Mouse (Mus musculus) olfactory bulb, adult 2 months (tissue): ENCODE data around the gene Lkaaear1. TPM values are rescaled to one million over a fixed set of nuclear protein-coding genes. Genes with fewer than 3 reads are reported as not detected.
A peak's percentile ranks its signal among the peaks of the same experiment; 100 is the strongest.

Experiments
- H3K27ac ChIP-seq: fragments of 200-500 bp; 2 replicates; pipeline ENCODE4 v1.5.1; 2012; ENCODE audit warnings: low read depth, low read length; ENCODE audit not compliant: insufficient read depth
- H3K4me1 ChIP-seq: fragments of 200-500 bp; 2 replicates; pipeline ENCODE4 v1.6.1; 2012; ENCODE audit warnings: low read length; ENCODE audit not compliant: control insufficient read depth, insufficient read depth
- H3K4me3 ChIP-seq: fragments of 200-500 bp; 2 replicates; pipeline ENCODE4 v1.5.1; 2012; ENCODE audit warnings: mild to moderate bottlenecking, low read depth, low read length, moderate library complexity; ENCODE audit not compliant: insufficient read depth
- CTCF ChIP-seq: fragments of 200-500 bp; IDR thresholded peaks from 2 replicates; pipeline ENCODE4 v1.5.1; 2012; ENCODE audit warnings: low read depth, mild to moderate bottlenecking, low read length, moderate library complexity; ENCODE audit not compliant: insufficient read depth
- POLR2A ChIP-seq: fragments of 200-500 bp; IDR thresholded peaks from 2 replicates; pipeline ENCODE4 v1.6.1; 2012; ENCODE audit warnings: mild to moderate bottlenecking, low read depth, low read length, moderate library complexity; ENCODE audit not compliant: insufficient read depth
- WGBS: fragments of 180-500 bp; shearing (Covaris S2); methylation state at CpG from one replicate; pipeline ENCODE4 v1.1.7; 2018; 5-methylcytosine and 5-hydroxymethylcytosine counted together
- polyA plus RNA-seq: library from polyadenylated mRNA; stranded (reverse); fragments of >200 nt; gene quantifications from 2 replicates; pipeline ENCODE4 v1.2.4, GENCODE M21; 2012; ENCODE audit warnings: low replicate concordance; ENCODE audit not compliant: missing spikeins, insufficient read depth, insufficient read length

Gene Lkaaear1
- polyA plus RNA-seq, 1 experiment: not detected

DNA sequence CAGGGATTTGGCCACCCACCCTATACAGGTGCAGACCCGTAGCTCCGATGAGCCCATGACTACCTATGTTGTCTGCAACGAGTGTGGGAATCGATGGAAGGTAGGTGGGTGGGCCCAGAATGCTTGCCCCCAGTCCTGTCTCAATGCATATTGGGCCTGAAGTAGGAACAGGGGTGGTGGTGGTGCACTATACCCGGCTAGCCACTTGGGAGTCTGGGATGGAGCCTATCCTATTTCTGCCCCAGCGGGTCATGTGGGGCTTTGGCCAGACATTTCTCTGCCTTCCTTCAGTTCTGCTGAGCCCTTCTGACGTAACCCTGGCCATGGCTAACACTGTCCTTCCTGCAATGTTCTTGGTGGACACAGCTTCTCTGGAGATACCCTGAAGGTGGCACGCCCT, 10.7 kb downstream of the Lkaaear1 start:
- H3K27ac ChIP-seq: no peak overlapping the region
- H3K4me1 ChIP-seq: no peaks in the 10 kb centered on the region
- TF ChIP-seq CTCF: no peak
- no peak for TF ChIP-seq POLR2A
- H3K4me3 ChIP-seq: no peak overlapping the region
- 96% methylated on average over 8 of the region's 8 CpGs for WGBS

- TF ChIP-seq CTCF (no peak), POLR2A (no peak)
- H3K27ac ChIP-seq: no peak overlapping the region
- peaks cover 5% of the 10 kb centered on the region for H3K4me1 ChIP-seq
- 94% methylated on average over 4 of the region's 4 CpGs for WGBS
- no peak overlapping the region for H3K4me3 ChIP-seq
These were observed 12.6 kb downstream of the Lkaaear1 start for GRCm38 (mm10) chr2:181685686-181686085.

DNA sequence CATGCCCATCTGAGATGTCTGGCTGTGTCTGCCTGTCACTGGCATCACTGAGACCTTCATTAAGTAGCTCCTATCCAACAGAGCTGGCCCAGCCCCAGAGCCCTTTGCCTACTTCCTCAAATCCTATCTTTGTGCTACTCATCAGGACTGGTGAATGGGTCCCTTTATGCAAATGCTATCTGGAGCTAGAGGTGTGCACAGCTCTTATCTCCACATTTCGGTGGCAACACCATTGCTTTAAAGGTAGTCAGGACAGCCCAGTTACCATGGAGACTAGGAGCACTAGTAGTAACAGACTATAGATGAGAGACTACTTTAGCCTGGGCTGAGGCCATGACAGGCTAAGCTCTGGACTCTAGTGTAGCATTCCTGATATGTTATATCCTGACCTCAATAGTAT, 13.5 kb downstream of the Lkaaear1 start:
- TF ChIP-seq CTCF: no peak
- peaks cover 8% of the 10 kb centered on the region for H3K4me1 ChIP-seq
- no peak overlapping the region for H3K27ac ChIP-seq
- no peak overlapping the region for H3K4me3 ChIP-seq
- WGBS: 64% methylated on average over 1 of the region's 1 CpGs

GRCm38 (mm10) chr2:181683381-181683780, 14.9 kb downstream of the Lkaaear1 start:
- 69% methylated on average over 4 of the region's 4 CpGs for WGBS
- Histone ChIP-seq H3K4me3 (no peak overlapping the region), H3K27ac (no peak overlapping the region), H3K4me1 (peaks cover 9% of the 10 kb centered on the region)
- no peak for TF ChIP-seq CTCF
- TF ChIP-seq POLR2A: no peak

DNA sequence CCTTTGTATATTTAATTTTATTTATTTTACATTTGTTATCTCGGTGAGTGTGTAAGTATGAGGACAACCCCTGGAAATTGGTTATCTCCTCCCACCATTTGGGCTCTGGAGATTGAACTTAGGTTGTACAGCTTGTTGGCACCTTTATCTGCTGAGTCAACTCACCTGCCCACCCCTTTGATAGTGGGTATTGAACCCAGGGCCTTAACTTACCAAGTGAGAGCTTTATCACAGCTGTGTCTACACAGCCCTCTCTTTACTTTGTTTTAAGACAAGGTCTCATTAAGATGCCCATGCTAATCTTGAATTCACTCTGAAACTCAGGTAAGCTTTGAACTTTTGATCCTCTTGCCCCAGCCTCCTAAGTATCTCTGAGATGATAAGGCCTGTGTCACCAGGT, 16.3 kb downstream of the Lkaaear1 start:
- no peak for TF ChIP-seq CTCF
- TF ChIP-seq POLR2A: no peak
- no peak overlapping the region for H3K27ac ChIP-seq
- 97% methylated on average over 1 of the region's 1 CpGs for WGBS
- H3K4me3 ChIP-seq: no peak overlapping the region
- peaks cover 9% of the 10 kb centered on the region for H3K4me1 ChIP-seq

- H3K4me3 ChIP-seq: peak overlapping the region; percentile 84
- WGBS: 11% methylated on average over 7 of the region's 7 CpGs
- peak overlapping the region; percentile 58 for H3K27ac ChIP-seq
- H3K4me1 ChIP-seq: peaks cover 10% of the 10 kb centered on the region
- TF ChIP-seq CTCF (no peak), POLR2A (no peak)
These were observed 17.5 kb downstream of the Lkaaear1 start for GRCm38 (mm10) chr2:181680716-181681117.

DNA sequence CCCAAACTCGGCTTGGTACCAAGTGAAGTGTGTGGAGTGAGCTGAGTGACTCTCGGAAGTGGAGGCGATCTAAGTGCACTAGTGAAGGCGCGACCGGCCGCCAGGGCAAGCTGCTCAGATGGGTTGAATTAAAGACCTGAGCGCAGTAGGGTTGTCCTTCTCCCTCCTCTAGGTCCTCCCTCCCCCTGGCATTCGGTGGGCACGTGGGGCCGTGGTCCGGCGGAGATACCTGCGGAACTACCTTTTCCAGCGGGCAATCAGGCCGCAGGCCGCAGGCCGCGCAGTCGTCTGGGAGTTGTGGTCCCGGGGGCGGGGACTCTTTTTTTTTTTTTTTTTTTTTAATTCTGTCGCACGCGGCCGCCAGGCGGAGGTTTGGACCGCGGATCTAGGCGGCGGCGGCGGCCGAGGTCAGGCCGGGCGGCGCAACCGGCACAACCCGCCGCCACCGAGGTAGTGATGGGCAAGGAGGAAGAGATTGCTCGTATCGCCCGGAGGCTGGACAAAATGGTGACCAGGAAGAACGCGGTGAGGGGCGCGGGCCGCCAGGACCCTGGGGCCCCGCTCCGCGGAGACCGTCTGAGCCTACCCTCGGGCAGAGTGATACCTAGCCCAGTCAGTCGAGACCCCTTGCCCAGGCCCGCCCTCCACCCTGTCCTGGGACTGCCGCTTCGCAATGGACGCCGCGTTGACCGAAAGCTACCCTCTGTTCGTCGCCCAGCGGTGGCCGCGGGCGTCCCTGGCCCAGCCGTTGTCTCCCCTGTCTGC, 18.1 kb downstream of the Lkaaear1 start, which contains the start of gene Tcea2:
Gene Tcea2 (plus strand): TSS at position 360 of the 765 bp plus-strand sequence.
- Histone ChIP-seq H3K4me1 (peaks cover 15% of the 10 kb centered on the region), H3K4me3 (peak within 1 kb of the TSS; percentile 84), H3K27ac (peak within 1 kb of the TSS; percentile 63)
- under 1% methylated on average over 56 of the region's 69 CpGs for WGBS
- TF ChIP-seq POLR2A: peak; percentile 43
- TF ChIP-seq CTCF: no peak

DNA sequence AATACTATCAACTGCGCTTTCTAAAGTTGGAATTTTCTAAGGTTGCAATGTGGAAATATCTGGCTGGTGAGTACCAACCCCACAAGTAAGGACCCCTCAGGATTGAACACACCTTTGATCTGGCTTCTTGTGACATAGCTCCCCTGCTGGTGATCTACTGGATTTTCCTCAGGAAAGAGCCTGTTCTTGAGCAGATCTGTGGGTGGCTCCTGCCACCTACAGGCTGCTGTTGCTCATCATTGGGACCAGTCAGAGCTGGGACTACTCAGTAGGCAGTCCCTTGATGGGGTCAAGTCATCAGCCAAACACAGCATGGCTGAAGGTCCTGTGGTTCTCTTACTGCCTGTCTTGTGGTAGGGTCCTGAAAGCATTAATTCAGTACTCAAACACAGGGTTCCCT, 19.5 kb downstream of the Lkaaear1 start:
- Histone ChIP-seq H3K4me3 (no peak overlapping the region), H3K4me1 (peaks cover 15% of the 10 kb centered on the region), H3K27ac (no peak overlapping the region)
- WGBS: 67% methylated on average over 1 of the region's 1 CpGs
- TF ChIP-seq CTCF: peak; percentile 55; the same call in 1 of the 2 replicates
- no peak for TF ChIP-seq POLR2A

- WGBS: 40% methylated on average over 3 of the region's 3 CpGs
- Histone ChIP-seq H3K4me1 (peaks cover 15% of the 10 kb centered on the region), H3K4me3 (no peak overlapping the region), H3K27ac (no peak overlapping the region)
- TF ChIP-seq CTCF (no peak), POLR2A (no peak)
These were observed 20.5 kb downstream of the Lkaaear1 start for GRCm38 (mm10) chr2:181677755-181678098.

GRCm38 (mm10) chr2:181677096-181677754, 21.0 kb downstream of the Lkaaear1 start:
- no peak overlapping the region for H3K4me3 ChIP-seq
- TF ChIP-seq POLR2A: no peak
- TF ChIP-seq CTCF: no peak
- no peak overlapping the region for H3K27ac ChIP-seq
- 63% methylated on average over 5 of the region's 5 CpGs for WGBS
- peaks cover 15% of the 10 kb centered on the region for H3K4me1 ChIP-seq
